8 mouse cellular contexts compared by ENCODE assay signal in genomic region chr9:110742951-110743455, GRCm38 (mm10). TPM values are rescaled to one million over a fixed set of nuclear protein-coding genes. Genes with fewer than 3 reads are reported as not detected.
DNase-seq lines count a peak whose midpoint lies in the region; ATAC-seq and TF ChIP-seq lines count a peak whose summit lies in the region.

No protein-coding gene starts in this region.

- WGBS in spleen, adult 2 months, result 3% methylated on average over 43 of the region's 49 CpGs
- under 1% methylated on average over 42 of the region's 49 CpGs for WGBS in embryonic facial prominence, embryonic 14.5 days
- WGBS in intestine, embryonic 14.5 days, result under 1% methylated on average over 44 of the region's 49 CpGs

- H3K4me2 ChIP-seq in embryonic facial prominence, embryonic 14.5 days (ENCODE audit: low read depth, low read length), result peak overlapping the region; percentile 72
- peak overlapping the region; percentile 78 for H3K4me2 ChIP-seq in intestine, embryonic 14.5 days (ENCODE audit: low read length)

- H3K27me3 ChIP-seq in spleen, adult 2 months (ENCODE audit: control insufficient read depth, insufficient read depth, low read length), result peaks cover 23% of the 10 kb centered on the region
- H3K27me3 ChIP-seq in embryonic facial prominence, embryonic 14.5 days (replicated peaks; ENCODE audit: control insufficient read depth, insufficient read depth, low read length), result peaks cover 6% of the 10 kb centered on the region; the same call in 1 of the 2 replicates
- H3K27me3 ChIP-seq in intestine, embryonic 14.5 days (replicated peaks; ENCODE audit: control insufficient read depth, insufficient read depth, low read length), result peaks cover 8% of the 10 kb centered on the region; the same call in 1 of the 2 replicates

- no peaks in the 10 kb centered on the region for H3K9me3 ChIP-seq in embryonic facial prominence, embryonic 14.5 days (ENCODE audit: control insufficient read depth, low read length)
- H3K9me3 ChIP-seq in intestine, embryonic 14.5 days (ENCODE audit: control insufficient read depth, low read length), result no peaks in the 10 kb centered on the region

- no peak for DNase-seq in spleen, adult 2 months (ENCODE audit: low read depth in 1 of 2, low spot score in 2 of 2)
- no peak for DNase-seq in spleen, postnatal 4 days (ENCODE audit: low spot score in 2 of 2)
- DNase-seq in embryonic facial prominence, embryonic 14.5 days (ENCODE audit: low spot score), result peak; percentile 53
- peak; percentile 80 for DNase-seq in intestine, embryonic 14.5 days (ENCODE audit: low spot score)
- peak; percentile 72 for DNase-seq in lung, postnatal 10 days
- no peak for DNase-seq in layer of hippocampus, postnatal 25 days (ENCODE audit: extremely low spot score in 1 of 2, low spot score in 1 of 2)

- H3K36me3 ChIP-seq in spleen, adult 2 months (ENCODE audit: control insufficient read depth, insufficient read depth, low read length), result no peaks in the 10 kb centered on the region
- peaks cover 22% of the 10 kb centered on the region for H3K36me3 ChIP-seq in embryonic facial prominence, embryonic 14.5 days (ENCODE audit: control insufficient read depth, insufficient read depth, low read length)
- peaks cover 7% of the 10 kb centered on the region; the same call in 1 of the 2 replicates for H3K36me3 ChIP-seq in intestine, embryonic 14.5 days (ENCODE audit: control insufficient read depth, insufficient read depth, low read length)

- peak overlapping the region; percentile 57 for H3K4me3 ChIP-seq in spleen, adult 2 months (ENCODE audit: extremely low read depth, insufficient read depth, insufficient read length)
- peak overlapping the region; percentile 77 for H3K4me3 ChIP-seq in embryonic facial prominence, embryonic 14.5 days (ENCODE audit: low read depth, low read length)
- H3K4me3 ChIP-seq in intestine, embryonic 14.5 days (ENCODE audit: low read depth, low read length), result peak overlapping the region; percentile 73

- TF ChIP-seq CTCF in spleen, adult 2 months (IDR thresholded peaks at IDR 0.05; ENCODE audit: extremely low read depth, insufficient read depth, insufficient read length, insufficient replicate concordance), result no peak

- H3K4me1 ChIP-seq in spleen, adult 2 months (ENCODE audit: control insufficient read depth, insufficient read depth, insufficient read length), result peaks cover 6% of the 10 kb centered on the region; the same call in 1 of the 2 replicates
- peaks cover 9% of the 10 kb centered on the region; the same call in 1 of the 2 replicates for H3K4me1 ChIP-seq in embryonic facial prominence, embryonic 14.5 days (ENCODE audit: control insufficient read depth, insufficient read depth, low read length)
- H3K4me1 ChIP-seq in intestine, embryonic 14.5 days (replicated peaks; ENCODE audit: control insufficient read depth, insufficient read depth, low read length), result peaks cover 21% of the 10 kb centered on the region

- no peak overlapping the region for H3K27ac ChIP-seq in spleen, adult 2 months (ENCODE audit: insufficient read depth, low read length)
- peak overlapping the region; percentile 95 for H3K27ac ChIP-seq in embryonic facial prominence, embryonic 14.5 days (replicated peaks; ENCODE audit: low read depth, low read length)
- H3K27ac ChIP-seq in intestine, embryonic 14.5 days (ENCODE audit: low read depth), result peak overlapping the region; percentile 83

- ATAC-seq in embryonic facial prominence, embryonic 14.5 days (ENCODE audit: low read depth), result peak; percentile 22; the same call in 1 of the 2 replicates
- peak; percentile 37; the same call in 1 of the 2 replicates for ATAC-seq in intestine, embryonic 14.5 days (replicated peaks; ENCODE audit: low FRiP score, low TSS enrichment, low read depth)
- ATAC-seq in monocyte, adult 5-6 weeks (replicated peaks; ENCODE audit: insufficient number of reproducible peaks, low FRiP score, low TSS enrichment, poor library complexity, severe bottlenecking), result no peak
- ATAC-seq in inflammation-experienced regulatory T-cells, adult 6 months, result no peak

- H3K9ac ChIP-seq in embryonic facial prominence, embryonic 14.5 days (ENCODE audit: low read depth, low read length), result peak overlapping the region; percentile 92
- H3K9ac ChIP-seq in intestine, embryonic 14.5 days (ENCODE audit: low read length), result peak overlapping the region; percentile 69

- TF ChIP-seq POLR2A in spleen, adult 2 months (IDR thresholded peaks at IDR 0.05; ENCODE audit: low read depth, low read length), result no peak

RNA-seq across cellular contexts. Expression of gene Myl3, which starts 1.3 kb away (rescaled TPM):
- 0.94 TPM in 1 of 2 replicates, not detected in the other for polyA plus RNA-seq in spleen, adult 2 months (2012; rRNA removed)
- polyA plus RNA-seq in embryonic facial prominence, embryonic 14.5 days (2014; fragmentation: Nextera tagmentation; extraction: Ambion mirVana), result 39.1 and 53.6 TPM in 2 replicates
- 0.23 and 1.6 TPM in 2 replicates for polyA plus RNA-seq in intestine, embryonic 14.5 days (2014; fragmentation: Nextera tagmentation; extraction: Ambion mirVana)
- total RNA-seq in monocyte, adult 5-6 weeks (2017), result 0.49 TPM in 1 of 3 replicates, not detected in the others
- polyA plus RNA-seq in inflammation-experienced regulatory T-cells, adult 6 months (2017; shearing (Covaris generic)), result not detected
- total RNA-seq in layer of hippocampus, postnatal 25 days (2021), result under 1 TPM in 1 of 2 experiments, not detected in 1; 0.39 TPM

RNA-seq across cellular contexts. Expression of gene Pth1r, which starts 3.9 kb away (rescaled TPM):
- 11.0 and 14.0 TPM in 2 replicates for polyA plus RNA-seq in spleen, adult 2 months (2012; rRNA removed)
- 97.5 and 98.0 TPM in 2 replicates for polyA plus RNA-seq in embryonic facial prominence, embryonic 14.5 days (2014; fragmentation: Nextera tagmentation; extraction: Ambion mirVana)
- 25.7 and 26.7 TPM in 2 replicates for polyA plus RNA-seq in intestine, embryonic 14.5 days (2014; fragmentation: Nextera tagmentation; extraction: Ambion mirVana)
- total RNA-seq in monocyte, adult 5-6 weeks (2017), result 1.1 TPM in 1 of 3 replicates, not detected in the others
- not detected for polyA plus RNA-seq in inflammation-experienced regulatory T-cells, adult 6 months (2017; shearing (Covaris generic))
- total RNA-seq in layer of hippocampus, postnatal 25 days (2021), result 1 to 10 TPM; 5.5 to 6.4 TPM

RNA-seq across cellular contexts. Expression of gene Prss42, which starts 55.0 kb away (rescaled TPM):
- not detected in 2 replicates for polyA plus RNA-seq in spleen, adult 2 months (2012; rRNA removed)
- not detected in 2 replicates for polyA plus RNA-seq in embryonic facial prominence, embryonic 14.5 days (2014; fragmentation: Nextera tagmentation; extraction: Ambion mirVana)
- not detected in 2 replicates for polyA plus RNA-seq in intestine, embryonic 14.5 days (2014; fragmentation: Nextera tagmentation; extraction: Ambion mirVana)
- total RNA-seq in monocyte, adult 5-6 weeks (2017), result not detected in 3 replicates
- not detected for polyA plus RNA-seq in inflammation-experienced regulatory T-cells, adult 6 months (2017; shearing (Covaris generic))
- not detected for total RNA-seq in layer of hippocampus, postnatal 25 days (2021)

Comparison
In these comparisons a context has a peak if more than half of its experiments do, and no peak if none do; other contexts are left out.
1. DNase-seq: peak in embryonic facial prominence, embryonic 14.5 days (single experiment), intestine, embryonic 14.5 days (single experiment) and lung, postnatal 10 days (single experiment); none in spleen, adult 2 months (0 of 2), spleen, postnatal 4 days (0 of 2) and layer of hippocampus, postnatal 25 days (0 of 2).
2. ATAC-seq: peak in embryonic facial prominence, embryonic 14.5 days (single experiment) and intestine, embryonic 14.5 days (single experiment); none in monocyte, adult 5-6 weeks (single experiment) and inflammation-experienced regulatory T-cells, adult 6 months (single experiment).
3. RNA of gene Myl3, which starts 1.3 kb away (polyA plus RNA-seq): 39.1 to 53.6 TPM in embryonic facial prominence, embryonic 14.5 days; 0.94 TPM in spleen, adult 2 months, 0.23 to 1.6 TPM in intestine, embryonic 14.5 days and not detected in inflammation-experienced regulatory T-cells, adult 6 months; every median in the first group is over 10 times any median in the second.
4. RNA of gene Pth1r, which starts 3.9 kb away (polyA plus RNA-seq): 97.5 to 98.0 TPM in embryonic facial prominence, embryonic 14.5 days, 25.7 to 26.7 TPM in intestine, embryonic 14.5 days and 11.0 to 14.0 TPM in spleen, adult 2 months; not detected in inflammation-experienced regulatory T-cells, adult 6 months; every median in the first group is over 10 times any median in the second.
5. Peak in every context shown above with its lines, with median percentiles within 50 percentile points of each other: H3K4me3 ChIP-seq.